Mouse (Mus musculus) left cerebral cortex, adult 9 months (tissue): ENCODE measurements at regions not wholly inside any gene's neighbourhood (a gene's known extent, or its start where the extent isn't known, plus 50 kb on each side); places are given as distances from the start of the nearest gene placed in this dataset.

Experiments
- DNase-seq, 2 experiments: peaks; one replicate each; pipeline ENCODE4 v3.0.0; 2022; ENCODE audit warnings: low spot score in 2 of 2

DNA sequence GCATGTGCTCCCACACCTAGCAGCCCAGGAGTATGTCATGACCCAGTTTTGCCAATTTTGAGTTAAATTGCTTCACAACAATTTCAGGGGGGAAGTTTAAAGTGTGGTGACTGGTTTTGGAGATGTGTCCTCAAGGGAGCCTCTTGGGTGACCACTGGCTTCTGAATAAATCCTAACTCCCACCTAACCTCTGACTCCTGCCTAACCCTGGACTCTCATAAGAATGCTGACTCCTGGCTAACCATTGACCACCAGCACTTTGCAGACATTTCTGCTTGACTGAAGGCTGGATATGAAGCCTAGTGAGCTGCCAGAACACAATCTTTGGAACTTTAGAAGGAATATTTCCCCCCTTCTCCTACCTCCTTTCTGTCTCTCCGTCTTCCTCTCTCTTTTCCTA lies 133.3 kb upstream of the Tmpo start:
- DNase-seq, result no peak

DNA sequence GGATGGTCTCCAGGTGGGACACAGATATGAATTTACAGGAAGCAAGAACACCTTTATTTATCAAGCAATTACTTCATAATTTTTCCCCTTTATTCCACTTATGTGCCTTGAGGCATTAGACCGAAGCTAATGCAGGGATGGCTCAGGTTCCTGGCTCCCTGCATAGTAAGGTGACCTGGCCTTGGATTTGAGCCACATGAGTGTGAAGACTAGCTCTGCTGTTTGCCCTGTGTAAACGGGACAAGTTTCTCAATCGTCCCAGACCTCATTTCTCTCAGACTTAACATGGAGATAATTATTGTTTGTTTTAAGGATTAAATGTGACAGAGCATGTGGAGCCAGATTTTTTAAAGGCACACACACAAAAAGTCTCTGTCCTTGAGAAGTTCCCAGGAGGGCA lies 132.2 kb upstream of the Tmpo start:
- no peak for DNase-seq

DNA sequence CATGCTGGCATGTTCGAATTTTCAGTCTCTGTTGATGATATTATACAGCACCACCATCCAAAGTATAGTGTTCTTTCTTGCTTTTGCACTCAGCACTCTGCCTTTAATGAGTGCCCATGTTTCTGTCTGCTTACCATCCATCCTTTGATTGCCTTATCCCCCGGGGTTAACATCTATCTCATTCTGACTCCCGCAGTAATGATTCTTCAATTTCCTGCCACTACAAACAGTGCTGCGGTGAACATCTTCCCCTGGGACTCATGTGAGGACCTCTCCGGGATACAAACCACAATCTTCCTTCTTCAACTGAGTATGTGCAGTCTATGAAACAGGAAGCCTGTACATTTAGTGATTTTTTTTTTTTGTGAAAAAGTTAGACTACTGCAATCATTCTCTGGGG lies 131.8 kb upstream of the Tmpo start:
- no peak for DNase-seq

DNA sequence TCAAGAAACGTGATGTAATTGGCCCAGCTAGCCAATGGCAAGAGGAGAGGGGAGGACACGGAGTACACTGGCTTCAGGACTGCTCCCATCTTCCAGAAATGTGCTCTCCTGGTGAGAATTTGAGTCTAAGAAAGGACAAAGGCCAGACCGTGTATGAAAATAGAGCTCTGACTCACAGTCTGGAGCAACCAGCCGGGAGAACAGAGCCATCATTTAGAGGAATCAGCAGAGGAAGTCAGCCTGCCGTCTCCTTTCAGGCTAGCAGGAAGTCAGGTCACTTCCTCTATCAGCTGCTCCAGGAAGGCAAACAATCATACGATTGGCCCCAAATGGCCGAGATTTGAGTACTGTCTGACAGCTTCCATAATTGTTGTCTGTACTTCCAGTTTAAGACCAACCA lies 119.0 kb upstream of the Tmpo start:
- peak in 1 of 2 experiments; percentile 5 for DNase-seq

DNA sequence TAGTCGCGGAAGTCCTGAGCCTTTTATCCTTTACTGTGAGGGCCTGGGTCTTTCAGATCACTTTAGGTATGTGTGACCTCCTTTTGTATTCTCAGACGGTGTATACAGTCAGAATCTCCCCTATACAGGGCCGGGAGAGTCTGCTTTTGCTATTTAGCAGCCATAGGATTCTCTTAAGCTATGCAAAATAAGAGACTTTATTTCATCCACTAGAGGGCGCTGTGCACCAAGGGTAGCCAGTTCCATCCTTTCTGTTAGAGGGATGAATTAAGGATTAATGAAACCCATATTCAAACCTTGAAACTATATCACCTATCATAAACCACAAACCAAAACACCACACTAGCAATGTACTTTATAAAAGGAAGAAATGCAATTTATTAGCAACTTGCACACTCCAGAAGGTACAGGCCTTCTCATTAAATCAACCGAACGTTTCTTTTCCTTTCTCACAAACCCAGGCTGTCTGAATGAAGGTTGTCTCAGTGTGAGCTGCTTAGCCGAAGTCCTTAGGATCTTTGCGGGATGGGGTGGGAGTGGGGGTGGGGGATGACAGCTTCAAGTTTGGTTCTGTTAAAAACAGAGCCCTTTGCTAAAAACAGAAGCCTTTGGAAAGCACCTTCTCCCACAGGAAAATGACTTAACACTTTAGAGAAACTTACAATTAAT lies 116.8 kb upstream of the Tmpo start:
- peak in 1 of 2 experiments; percentile 65 for DNase-seq

DNA sequence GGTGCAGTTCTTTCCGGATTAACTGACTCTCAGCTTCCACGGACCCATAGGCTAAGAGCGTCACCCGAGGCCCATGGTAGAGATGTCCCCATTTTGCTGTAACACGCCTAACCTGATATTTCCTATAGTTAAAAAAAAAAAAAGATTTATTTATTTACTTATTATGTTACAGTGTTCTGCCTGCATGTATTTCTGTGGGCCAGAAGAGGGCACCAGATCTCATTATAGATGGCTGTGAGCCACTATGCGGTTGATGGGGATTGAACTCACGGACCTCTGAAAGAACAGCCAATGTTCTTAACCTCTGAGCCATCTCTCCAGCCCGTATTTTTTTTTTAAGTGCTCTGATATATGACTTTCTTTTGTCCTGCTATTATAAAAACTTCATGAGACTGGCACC lies 114.2 kb upstream of the Tmpo start:
- DNase-seq, result no peak

DNA sequence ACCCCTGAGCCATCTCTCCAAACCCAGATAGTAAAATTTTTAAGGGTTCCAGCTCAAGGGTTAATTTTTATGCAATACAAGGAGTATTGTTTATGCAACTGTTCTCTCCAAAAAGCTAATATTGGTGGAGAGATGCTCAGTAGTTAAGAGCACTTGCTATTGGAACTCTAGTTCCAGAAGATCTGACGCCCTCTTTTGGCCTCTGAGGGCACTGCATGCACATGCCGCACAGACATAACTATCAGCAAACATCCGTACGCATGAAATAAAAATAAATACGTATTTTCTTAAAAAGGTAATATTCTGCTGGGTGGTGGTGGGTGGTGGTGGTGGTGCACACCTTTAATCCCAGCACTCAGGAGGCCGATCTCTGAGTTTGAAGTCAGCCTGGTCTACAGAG lies 112.1 kb upstream of the Tmpo start:
- DNase-seq, result no peak

DNA sequence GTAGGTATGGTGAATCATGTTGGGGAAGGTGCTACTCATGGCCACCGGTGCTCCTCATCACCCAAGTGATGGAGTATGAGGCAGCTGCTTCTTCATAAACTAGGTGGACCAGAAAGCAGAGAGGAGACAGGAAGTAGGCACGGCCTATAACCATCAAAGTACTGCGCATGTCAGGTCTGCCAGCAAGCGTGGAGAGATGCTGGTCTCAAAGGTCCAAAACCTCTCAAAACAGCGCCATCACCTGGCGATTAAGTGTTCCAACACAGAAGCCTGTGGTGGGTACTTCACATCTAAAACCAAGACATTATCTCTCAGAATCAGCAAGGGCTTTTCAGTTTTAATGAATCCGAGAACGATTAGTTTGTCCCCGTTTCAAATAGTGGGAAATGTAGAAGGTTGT lies 103.1 kb upstream of the Tmpo start:
- no peak for DNase-seq

DNA sequence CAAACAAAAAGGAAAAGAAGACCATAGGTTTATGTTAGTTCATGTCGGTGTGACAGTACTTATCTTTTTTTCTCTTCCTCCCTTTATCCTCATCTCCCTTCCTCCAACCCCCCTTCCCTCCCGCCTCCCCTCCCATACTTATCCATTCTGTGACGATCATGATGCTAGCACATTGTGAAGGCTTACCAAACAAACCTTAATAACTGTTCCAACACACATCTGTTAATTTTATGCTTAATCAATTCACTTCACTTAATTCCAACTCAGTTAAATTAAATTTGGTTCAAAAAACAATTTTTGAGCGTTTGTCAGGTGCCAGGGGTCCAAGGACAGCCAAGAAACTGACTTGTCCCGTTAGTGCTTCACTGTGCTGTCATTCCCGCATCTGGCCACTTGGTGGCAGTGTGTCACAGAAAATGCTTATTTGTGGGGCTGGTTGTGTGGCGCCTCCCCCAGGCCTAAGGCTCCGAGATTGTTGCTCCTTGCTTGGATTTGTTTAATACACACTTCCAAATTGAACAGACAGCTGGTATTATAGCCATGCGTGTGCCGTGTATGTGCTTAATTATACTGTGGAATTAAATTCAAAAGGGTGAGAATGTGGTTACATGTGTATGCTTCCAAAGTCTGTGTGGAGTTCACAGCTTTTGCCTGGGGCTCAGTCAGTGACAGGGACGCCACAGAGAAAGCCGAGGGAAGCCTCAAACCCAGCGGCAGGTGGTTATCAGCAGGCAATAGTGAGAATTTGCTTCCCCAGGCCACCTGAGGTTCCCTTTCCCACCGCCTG lies 90.0 kb upstream of the Tmpo start:
- peak; percentile 30 to 89 for DNase-seq

DNA sequence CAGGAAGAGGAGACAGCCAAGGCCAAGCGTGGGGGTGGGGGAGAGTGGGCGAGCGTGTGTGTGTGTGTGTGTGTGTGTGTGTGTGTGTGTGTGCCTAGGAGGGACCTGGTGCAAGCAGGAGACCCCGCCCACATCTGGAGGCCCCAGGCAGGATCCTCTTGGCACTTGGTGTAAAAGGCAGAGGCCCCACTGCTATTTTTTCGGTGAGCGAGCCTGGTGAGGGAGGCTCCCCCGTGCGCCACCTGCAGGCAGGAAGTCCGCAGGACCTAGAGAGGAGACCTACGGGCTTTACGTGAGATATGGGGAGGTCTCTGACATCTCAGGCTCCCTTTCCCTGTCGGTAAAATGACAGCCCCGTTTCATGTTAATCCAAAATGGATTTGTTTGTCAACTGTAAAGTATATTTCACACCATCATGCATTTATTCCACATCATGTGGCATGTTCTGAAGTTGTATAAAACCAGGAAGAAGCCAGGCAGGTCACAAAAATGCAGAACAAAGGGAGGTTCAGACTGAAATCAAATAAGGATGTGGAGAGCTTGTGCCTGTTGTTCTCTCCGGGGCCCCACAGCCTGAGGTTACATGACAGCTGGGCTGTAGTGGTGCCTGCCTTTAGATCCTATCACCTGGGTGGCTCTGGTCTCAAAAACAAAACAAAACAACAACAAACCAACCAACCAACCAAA lies 89.3 kb upstream of the Tmpo start:
- DNase-seq, result peak in 1 of 2 experiments; percentile 11

DNA sequence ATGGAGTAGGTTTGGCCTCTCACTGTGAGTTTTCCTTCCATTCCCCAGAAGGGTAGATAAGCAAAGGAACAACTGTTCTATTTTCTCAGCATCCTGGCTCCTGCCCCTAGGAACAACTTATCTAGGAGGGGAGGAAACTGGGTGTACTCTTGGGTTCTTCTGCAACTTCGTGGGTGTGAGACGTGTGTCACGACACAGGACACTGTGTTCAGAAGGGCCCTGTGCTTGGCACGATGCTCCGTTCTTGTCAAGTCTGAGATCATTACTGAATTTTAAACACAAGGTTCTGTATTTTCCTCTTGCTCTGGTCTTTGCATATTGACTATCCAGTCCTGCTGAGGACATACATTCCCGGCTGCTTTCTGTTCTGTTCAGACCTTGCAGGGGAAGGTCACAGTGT lies 86.8 kb upstream of the Tmpo start:
- no peak for DNase-seq

DNA sequence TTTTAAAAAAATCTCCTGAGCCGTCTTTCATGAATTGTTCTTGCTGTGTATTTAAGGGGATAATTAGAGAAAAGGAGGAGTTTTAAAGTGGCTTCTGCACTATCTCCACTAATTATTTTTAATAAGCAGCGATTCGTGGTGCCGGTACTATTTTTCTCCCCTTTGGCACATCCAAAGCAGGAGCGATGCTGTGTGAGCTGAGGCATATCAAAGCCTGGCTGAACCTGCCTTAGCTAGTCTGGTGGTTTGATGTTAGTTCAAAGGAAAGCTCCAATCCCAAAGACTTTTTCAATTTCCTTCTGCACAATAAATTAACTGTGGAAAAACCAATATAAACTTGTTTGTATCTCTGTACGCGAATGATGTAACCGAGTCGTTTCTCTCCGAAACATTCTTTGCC lies 79.3 kb upstream of the Tmpo start:
- DNase-seq, result no peak

DNA sequence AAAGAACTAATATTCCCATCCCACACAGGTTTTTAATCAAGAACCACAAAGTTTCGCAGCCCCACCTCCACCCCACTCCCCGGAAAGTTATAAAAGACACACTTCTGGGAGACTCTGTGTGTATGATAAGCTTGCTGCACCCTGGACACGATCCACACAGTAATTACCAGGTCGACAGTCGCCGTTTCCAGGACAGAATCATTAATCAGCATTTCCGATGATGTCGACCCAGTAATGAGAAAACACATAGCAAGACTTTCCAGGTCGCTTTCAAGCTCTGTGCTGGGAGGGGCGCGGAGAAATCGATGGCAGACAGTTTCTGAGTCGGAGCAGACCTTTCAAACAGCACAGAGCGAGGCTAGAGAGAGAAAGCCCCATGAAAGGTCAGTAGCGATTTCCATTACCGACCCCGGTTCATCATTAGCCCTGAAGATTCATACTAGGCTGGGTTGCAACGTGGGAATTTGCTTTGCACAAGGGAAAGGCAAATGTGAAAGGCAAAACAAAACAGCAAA lies 68.6 kb upstream of the Tmpo start:
- DNase-seq, result no peak

DNA sequence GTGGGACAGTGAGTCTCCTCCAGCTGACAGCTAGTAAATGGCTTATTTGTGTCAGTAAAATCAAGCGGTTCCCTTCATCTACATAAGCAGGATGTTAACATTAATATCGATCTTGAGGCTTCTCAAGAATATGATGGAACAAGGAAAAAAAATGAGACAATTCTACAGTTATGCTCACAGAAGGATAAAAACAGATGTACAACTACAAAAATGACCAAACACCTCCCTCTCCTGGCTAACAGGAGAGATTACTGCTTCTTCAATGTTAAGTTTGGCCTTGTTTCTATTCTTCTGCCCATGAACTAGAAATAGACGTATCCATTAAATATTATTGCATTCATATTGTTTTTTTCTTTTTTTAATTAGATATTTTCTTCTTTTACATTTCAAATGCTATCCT lies 63.2 kb upstream of the Tmpo start:
- no peak for DNase-seq

DNA sequence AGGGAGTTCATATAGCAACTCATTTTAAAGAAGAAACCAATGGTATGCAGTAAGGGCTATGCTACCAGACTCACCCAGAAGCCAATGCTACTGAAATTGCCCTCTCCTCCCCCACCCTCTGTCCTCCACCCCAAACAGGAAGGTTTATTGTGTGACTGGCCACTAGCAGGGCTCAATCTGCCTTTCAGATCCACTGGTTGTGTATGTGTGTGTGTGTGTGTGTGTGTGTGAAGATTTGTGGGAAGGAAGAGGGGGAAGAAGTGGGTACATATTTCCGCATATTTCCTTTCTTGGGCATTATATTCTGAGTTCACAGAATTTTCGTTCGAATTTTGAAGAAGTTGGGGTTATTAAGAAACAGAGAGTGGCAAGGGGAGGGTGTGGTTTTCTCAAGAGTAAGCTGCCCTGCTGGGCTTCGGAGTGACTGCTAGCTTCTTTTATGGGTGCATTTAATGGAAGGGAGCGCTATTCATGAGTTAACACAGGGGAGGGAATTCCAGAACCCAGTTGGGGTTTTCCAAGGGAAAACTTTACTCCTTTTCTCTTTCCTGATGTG lies 61.5 kb upstream of the Tmpo start:
- no peak for DNase-seq

DNA sequence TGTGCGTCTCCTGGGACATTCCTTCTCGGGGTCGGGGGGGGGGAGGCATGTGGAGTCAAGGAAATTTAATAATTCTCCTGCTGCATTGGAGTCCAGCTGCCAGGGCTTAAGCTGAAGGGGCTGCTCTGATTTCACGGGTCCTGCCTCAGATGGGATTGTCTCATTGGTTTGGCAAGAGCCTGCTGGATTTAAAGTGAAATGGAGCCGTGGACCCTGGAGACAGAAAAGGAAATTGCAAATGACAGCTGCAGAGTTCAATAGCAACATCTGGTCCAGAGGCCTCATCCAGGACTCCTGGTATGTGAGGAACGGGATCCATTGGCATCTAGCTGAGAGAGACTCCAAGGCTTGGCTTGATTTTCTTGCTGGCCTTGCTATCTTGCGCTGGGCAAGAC lies 60.5 kb upstream of the Tmpo start:
- DNase-seq, result no peak

DNA sequence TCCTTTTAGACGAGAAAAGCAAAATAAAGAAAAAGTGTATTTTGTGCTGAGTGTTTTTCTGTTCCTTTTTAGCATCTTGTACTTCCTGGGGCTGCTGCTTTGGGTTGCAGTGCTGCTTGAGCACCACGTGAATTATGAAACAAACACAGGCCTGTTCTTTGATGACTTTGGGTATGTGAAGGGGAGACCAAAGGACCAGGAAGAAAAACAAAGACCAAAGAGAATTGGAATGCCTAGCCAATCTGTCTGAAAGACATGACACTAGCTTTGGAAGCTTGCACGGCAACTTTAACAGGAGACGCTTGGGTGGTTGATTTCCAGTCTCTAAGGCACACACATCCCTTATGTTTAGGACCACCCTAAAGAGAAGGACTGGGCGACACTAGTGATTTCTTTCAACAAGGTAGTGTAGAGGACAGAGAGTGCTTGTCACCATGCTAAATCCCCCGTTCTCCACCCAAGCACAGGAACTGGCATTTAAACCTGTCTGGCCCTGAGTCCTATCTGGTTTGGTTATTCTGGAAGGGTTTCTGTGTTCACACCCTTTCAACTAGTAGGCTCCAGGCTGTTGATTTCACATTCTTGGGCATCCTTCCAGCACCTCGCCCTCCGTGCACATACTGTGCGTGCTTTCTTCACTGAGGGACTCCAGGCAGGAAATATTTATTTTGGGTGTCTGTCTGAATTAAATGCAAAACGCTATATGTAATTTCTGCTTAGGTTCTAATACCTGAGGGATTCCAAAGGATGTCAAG lies 59.9 kb upstream of the Tmpo start:
- DNase-seq, result peak in 1 of 2 experiments; percentile 5

DNA sequence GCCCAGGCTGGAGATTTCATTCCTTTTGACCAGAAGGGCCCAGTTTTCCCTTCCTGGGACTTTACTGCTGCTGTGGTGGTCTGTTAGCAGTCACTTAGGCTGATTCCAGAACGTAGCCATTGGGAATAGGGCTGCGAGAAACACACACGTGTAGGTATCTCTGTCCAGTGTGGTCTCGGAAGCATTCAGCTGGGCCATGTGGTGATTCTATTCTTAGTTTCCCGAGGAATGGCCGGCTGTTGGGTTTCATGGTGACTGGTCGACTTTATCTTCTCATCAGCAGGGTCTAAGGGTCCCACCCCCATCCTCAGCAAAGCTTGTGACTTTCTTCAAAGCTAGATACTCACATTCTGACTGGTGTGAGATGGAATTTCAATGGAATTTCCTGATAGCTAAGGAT lies 59.2 kb upstream of the Tmpo start:
- no peak for DNase-seq

DNA sequence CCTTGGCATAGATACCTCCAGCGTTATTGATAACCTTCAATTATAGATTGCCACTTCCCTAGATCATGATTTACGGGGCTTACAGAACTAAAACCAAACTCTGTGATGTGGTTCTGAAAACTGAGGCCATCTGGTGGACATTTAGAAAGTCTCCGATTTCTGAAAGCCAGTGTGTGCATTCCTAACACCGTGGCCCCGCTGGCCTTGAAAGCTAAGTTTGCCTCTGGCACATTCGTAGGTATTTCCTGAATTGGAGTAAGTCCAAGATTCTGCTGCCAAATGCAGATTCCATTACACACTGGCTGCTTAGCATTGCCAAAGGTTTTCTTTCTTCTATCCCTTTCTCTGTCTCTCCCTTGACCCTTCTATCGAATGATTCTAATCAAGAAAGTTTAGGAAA lies 55.7 kb upstream of the Tmpo start:
- DNase-seq, result peak in 1 of 2 experiments; percentile 8

DNA sequence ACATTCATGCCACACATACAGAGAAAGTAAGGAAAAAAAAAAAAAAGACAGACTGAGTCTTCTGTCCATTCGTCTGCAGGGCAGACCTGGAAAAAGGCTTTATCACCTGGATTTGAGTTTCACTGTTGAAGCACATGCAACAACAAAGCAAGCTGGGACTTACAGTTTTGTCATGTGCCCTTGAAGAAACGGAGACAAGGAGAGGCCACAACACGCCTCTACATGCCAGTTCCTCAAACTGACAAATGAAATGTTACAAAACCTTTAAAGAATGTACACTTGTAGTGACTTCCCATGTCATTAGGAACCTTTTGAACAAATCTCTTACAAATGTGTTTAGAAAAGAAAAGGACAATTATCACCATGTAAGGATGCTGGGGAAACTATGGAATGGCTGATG lies 53.6 kb upstream of the Tmpo start:
- DNase-seq, result no peak
